ENCODE assay signal across 11 mouse cellular contexts in the genomic region with DNA sequence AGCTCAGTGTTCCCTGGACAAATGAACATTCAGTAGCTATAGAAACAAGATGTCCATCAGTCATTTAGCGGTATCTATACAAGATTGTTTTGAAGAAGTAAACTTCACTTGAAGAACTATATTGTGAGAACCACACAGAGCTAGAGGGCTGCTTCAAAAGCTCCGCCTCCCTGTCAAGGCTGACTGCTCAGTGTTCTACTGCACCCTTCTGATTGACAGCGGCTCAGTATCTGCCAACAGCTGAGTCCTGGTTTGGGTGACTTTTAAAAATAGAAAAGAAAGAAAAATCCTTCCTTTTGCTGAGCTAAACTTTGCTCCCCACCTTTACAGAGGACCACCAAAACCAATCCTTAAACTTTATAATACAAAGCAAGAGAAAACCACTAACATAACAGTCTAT. TPM values are rescaled to one million over a fixed set of nuclear protein-coding genes. Genes with fewer than 3 reads are reported as not detected.
DNase-seq lines count a peak whose midpoint lies in the region; ATAC-seq and TF ChIP-seq lines count a peak whose summit lies in the region.
"Had no signal": no experiment of that assay in that cellular context is flagged by ENCODE, and none has a peak within 500 bp of the region (broad histone marks: within the 10 kb centered on the region; RNA-seq: fewer than 3 reads in every experiment).

No protein-coding gene starts in this region.

- peaks cover 1% of the 10 kb centered on the region; the same call in 1 of the 2 replicates for H3K79me2 ChIP-seq in heart, adult 2 months (replicated peaks; ENCODE audit: control insufficient read depth, insufficient read depth, low read length)

- TF ChIP-seq CTCF in heart, adult 2 months (IDR thresholded peaks at IDR 0.05) = no peak
- no peak for TF ChIP-seq CTCF in brain, embryonic 14.5 days (IDR thresholded peaks at IDR 0.05; ENCODE audit: borderline replicate concordance, extremely low read depth, insufficient read depth, insufficient read length)
- TF ChIP-seq CTCF in liver, postnatal 0 days (IDR thresholded peaks at IDR 0.05; ENCODE audit: low read depth) = no peak

- peaks cover 2% of the 10 kb centered on the region for H3K4me1 ChIP-seq in heart, adult 2 months (ENCODE audit: control insufficient read depth, insufficient read depth, low read length)
- peaks cover 5% of the 10 kb centered on the region for H3K4me1 ChIP-seq in liver, postnatal 0 days (ENCODE audit: insufficient read depth)
- H3K4me1 ChIP-seq in neural tube, embryonic 15.5 days = no peaks in the 10 kb centered on the region

- intact Hi-C loops in heart, adult 2 months (cut with DNase I) = no loop called here

- TF ChIP-seq POLR2A in heart, adult 2 months (IDR thresholded peaks at IDR 0.05; ENCODE audit: insufficient read depth, low read depth, low read length) = no peak
- no peak for TF ChIP-seq POLR2A in brain, embryonic 14.5 days (IDR thresholded peaks at IDR 0.05; ENCODE audit: borderline replicate concordance, extremely low read depth, insufficient read depth, insufficient read length, poor library complexity, severe bottlenecking)

- H3K27me3 ChIP-seq in heart, adult 2 months (ENCODE audit: control insufficient read depth, insufficient read depth, low read length) = no peaks in the 10 kb centered on the region
- H3K27me3 ChIP-seq in liver, postnatal 0 days (ENCODE audit: insufficient read depth, low read length) = no peaks in the 10 kb centered on the region
- H3K27me3 ChIP-seq in neural tube, embryonic 15.5 days (replicated peaks) = no peaks in the 10 kb centered on the region

- H3K9me3 ChIP-seq in liver, postnatal 0 days (ENCODE audit: low read length) = no peaks in the 10 kb centered on the region
- H3K9me3 ChIP-seq in neural tube, embryonic 15.5 days (replicated peaks) = no peaks in the 10 kb centered on the region

- ATAC-seq in liver, postnatal 0 days = no peak; the same call in 1 of the 2 replicates
- no peak for ATAC-seq in neural tube, embryonic 15.5 days (ENCODE audit: low FRiP score)

- H3K36me3 ChIP-seq in heart, adult 2 months (ENCODE audit: control insufficient read depth, insufficient read depth, low read length) = peaks cover 23% of the 10 kb centered on the region
- H3K36me3 ChIP-seq in liver, postnatal 0 days (replicated peaks; ENCODE audit: insufficient read depth, low read length) = peaks cover 12% of the 10 kb centered on the region
- H3K36me3 ChIP-seq in neural tube, embryonic 15.5 days = peaks cover 8% of the 10 kb centered on the region

- H3K4me2 ChIP-seq in liver, postnatal 0 days (ENCODE audit: low read depth, low read length) = peak overlapping the region; percentile 11; the same call in 1 of the 2 replicates
- H3K4me2 ChIP-seq in neural tube, embryonic 15.5 days = no peak overlapping the region

- no peak overlapping the region for H3K4me3 ChIP-seq in heart, adult 2 months
- no peak overlapping the region for H3K4me3 ChIP-seq in liver, postnatal 0 days (ENCODE audit: low read depth, low read length)
- H3K4me3 ChIP-seq in neural tube, embryonic 15.5 days (replicated peaks) = no peak overlapping the region

- no peak for TF ChIP-seq EP300 in heart, adult 2 months (IDR thresholded peaks at IDR 0.05; ENCODE audit: insufficient read depth, low read depth, low read length)
- no peak for TF ChIP-seq EP300 in liver, postnatal 0 days (IDR thresholded peaks at IDR 0.05; ENCODE audit: low read depth)

- peak; percentile 30 to 31 for DNase-seq in heart, adult 2 months
- DNase-seq in heart, adult 11 months = no peak
- peak; percentile 14 for DNase-seq in brain, embryonic 14.5 days (ENCODE audit: low read depth)
- peak; percentile 17 to 40 for DNase-seq in kidney, adult 8-10 months
- DNase-seq in liver, postnatal 0 days = peak; percentile 22
- no peak for DNase-seq in testis, postnatal 10 days (ENCODE audit: low spot score)
- no peak for DNase-seq in ovary, postnatal 36 days (ENCODE audit: low spot score)
- DNase-seq: adrenal gland, adult 8-10 months; right cerebral cortex, postnatal 25 days; thymus, postnatal 4 days had no signal

- H3K9ac ChIP-seq in heart, adult 2 months (ENCODE audit: low read depth, low read length) = no peak overlapping the region
- no peak overlapping the region for H3K9ac ChIP-seq in liver, postnatal 0 days (replicated peaks)
- H3K9ac ChIP-seq in neural tube, embryonic 15.5 days (replicated peaks) = no peak overlapping the region

- 65% methylated on average over 3 of the region's 3 CpGs for WGBS in heart, adult 2 months
- WGBS in liver, postnatal 0 days (ENCODE audit: insufficient replicate concordance) = 53% methylated on average over 3 of the region's 3 CpGs
- 94% methylated on average over 3 of the region's 3 CpGs for WGBS in neural tube, embryonic 15.5 days

- H3K27ac ChIP-seq in heart, adult 2 months = peak overlapping the region; percentile 52
- no peak overlapping the region for H3K27ac ChIP-seq in liver, postnatal 0 days (ENCODE audit: low read depth)
- H3K27ac ChIP-seq in neural tube, embryonic 15.5 days (replicated peaks) = no peak overlapping the region

RNA-seq across cellular contexts. Expression of gene Pdcd10, which starts 13.8 kb away (rescaled TPM):
- 10 to 100 TPM; 25.7 to 26.1 TPM for total RNA-seq in heart, adult 2 months (2021)
- polyA plus RNA-seq in heart, adult 2 months (2012; rRNA removed) = 4.0 and 9.8 TPM in 2 replicates
- 32.8 and 38.1 TPM in 2 replicates for polyA plus RNA-seq in brain, embryonic 14.5 days (2012; rRNA removed)
- 54.4 TPM in 2 replicates for polyA plus RNA-seq in liver, postnatal 0 days (2015; fragmentation: Nextera tagmentation; extraction: Ambion mirVana)
- polyA plus RNA-seq in neural tube, embryonic 15.5 days (2015; fragmentation: Nextera tagmentation; extraction: Ambion mirVana) = 76.5 and 83.2 TPM in 2 replicates

RNA-seq across cellular contexts. Expression of gene Serpini1, which starts 14.5 kb away (rescaled TPM):
- total RNA-seq in heart, adult 2 months (2021) = 1 to 10 TPM; 3.7 to 4.6 TPM
- 1.4 and 3.7 TPM in 2 replicates for polyA plus RNA-seq in heart, adult 2 months (2012; rRNA removed)
- polyA plus RNA-seq in brain, embryonic 14.5 days (2012; rRNA removed) = 43.9 and 56.3 TPM in 2 replicates
- polyA plus RNA-seq in liver, postnatal 0 days (2015; fragmentation: Nextera tagmentation; extraction: Ambion mirVana) = 0.15 and 0.45 TPM in 2 replicates
- 144 and 164 TPM in 2 replicates for polyA plus RNA-seq in neural tube, embryonic 15.5 days (2015; fragmentation: Nextera tagmentation; extraction: Ambion mirVana)

Comparison
In these comparisons a context has a peak if more than half of its experiments do, and no peak if none do; other contexts are left out.
1. DNase-seq: peak in heart, adult 2 months (2 of 2), brain, embryonic 14.5 days (single experiment), kidney, adult 8-10 months (2 of 2) and liver, postnatal 0 days (single experiment); none in heart, adult 11 months (single experiment), testis, postnatal 10 days (single experiment) and ovary, postnatal 36 days (single experiment).